Mouse (Mus musculus): ENCODE measurements around the gene Gucd1. TPM values are rescaled to one million over a fixed set of nuclear protein-coding genes. Genes with fewer than 3 reads are reported as not detected.

Gene Gucd1
- total RNA-seq, 2 experiments from 2014 or later: 28.7 to 39.0 TPM

Other genes starting within 250 kb of the Gucd1 start
- gene Adora2a, start 201.1 kb downstream of the Gucd1 start, total RNA-seq (2021): 1 to 10 TPM; 1.8 to 4.3 TPM
- gene Upb1, start 116.9 kb downstream of the Gucd1 start, total RNA-seq (2021): 1 to 10 TPM; 1.1 to 1.5 TPM
- gene Snrpd3, start 421 bp downstream of the Gucd1 start, total RNA-seq (2021): 10 to 100 TPM; 86.1 to 87.1 TPM
- gene Lrrc75b, start 42.4 kb upstream of the Gucd1 start, total RNA-seq (2021): under 1 TPM; 0.32 to 0.40 TPM
- gene Ggt1, start 43.6 kb upstream of the Gucd1 start, total RNA-seq (2021): 1 to 10 TPM in 1 of 2 experiments, not detected in 1; 1.2 TPM
- 1 to 10 TPM; 3.7 to 5.2 TPM for gene Ggt5, start 71.4 kb upstream of the Gucd1 start, total RNA-seq (2021)
- gene Susd2, start 126.0 kb upstream of the Gucd1 start, total RNA-seq (2021): 10 to 100 TPM; 10.4 to 10.7 TPM
- 10 to 100 TPM; 25.8 to 32.3 TPM for gene Cabin1, start 246.4 kb upstream of the Gucd1 start, total RNA-seq (2021)